Mouse (Mus musculus) mouse embryonic stem cell (cell line): ENCODE data around the gene Zscan4-ps2.
"Not testable (repeated sequence)": the region's sequence is repeated elsewhere in the genome, so short reads cannot be mapped to it uniquely, and the experiment has no call there.

Experiments used
- in situ Hi-C, 2 experiments: fragments of 300-500 bp; cut with MboI; formaldehyde crosslinking; loops; 1 replicate in 1 of 2; 3 replicates in 1 of 2; pipeline ENCODE4 v1.14.3; 2019 to 2020; ENCODE audit warnings: low sequenced_read_pairs in 2 of 2, low pct_unique_long_range_greater_than_20kb in 1 of 2, mixed read lengths in 1 of 2; ENCODE audit not compliant: unreplicated experiment in 1 of 2

Gene Zscan4-ps2

GRCm38 (mm10) chr7:11514010-11514409 is at the start of gene Zscan4-ps2:
TSS of gene Zscan4-ps2 (plus strand) at chr7:11514310.
- in situ Hi-C loops: not testable (repeated sequence)
